Mouse (Mus musculus): Measurements from ENCODE around the gene Tcta. TPM values are rescaled to one million over a fixed set of nuclear protein-coding genes. Genes with fewer than 3 reads are reported as not detected.
"Not testable (repeated sequence)": the region's sequence is repeated elsewhere in the genome, so short reads cannot be mapped to it uniquely, and the experiment has no call there.

Gene Tcta
- total RNA-seq, 2 experiments from 2014 or later, result 30.0 to 35.6 TPM

DNA sequence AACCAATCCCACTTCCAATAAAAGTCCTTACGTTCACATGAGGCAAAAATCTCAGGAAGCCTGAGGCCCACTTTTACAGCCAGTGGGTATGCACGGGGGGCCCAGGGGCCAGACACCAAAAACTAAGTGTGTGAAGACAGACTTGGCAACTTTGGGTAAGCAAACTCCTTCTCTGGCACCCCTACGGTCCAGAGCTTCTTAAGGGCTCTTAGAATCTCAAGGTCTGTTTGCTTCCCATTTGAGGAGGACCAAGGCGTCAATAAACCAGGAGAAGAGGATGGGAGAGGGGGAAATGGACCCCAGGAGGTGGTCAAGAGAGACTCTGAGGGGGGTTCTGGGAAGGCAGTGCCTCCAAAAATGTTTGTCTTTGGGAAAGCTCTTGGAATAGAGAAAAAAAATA lies 32.5 kb downstream of the Tcta start:
- intact Hi-C loops (cut with DNase I), result no loop called here

GRCm38 (mm10) chr9:108272691-108273090 lies 33.3 kb downstream of the Tcta start:
- intact Hi-C loops (cut with DNase I), result no loop called here
- no peak for DNase-seq

More for the DNA sequence above, 32.5 kb downstream of the Tcta start:
- DNase-seq, result no peak

DNA sequence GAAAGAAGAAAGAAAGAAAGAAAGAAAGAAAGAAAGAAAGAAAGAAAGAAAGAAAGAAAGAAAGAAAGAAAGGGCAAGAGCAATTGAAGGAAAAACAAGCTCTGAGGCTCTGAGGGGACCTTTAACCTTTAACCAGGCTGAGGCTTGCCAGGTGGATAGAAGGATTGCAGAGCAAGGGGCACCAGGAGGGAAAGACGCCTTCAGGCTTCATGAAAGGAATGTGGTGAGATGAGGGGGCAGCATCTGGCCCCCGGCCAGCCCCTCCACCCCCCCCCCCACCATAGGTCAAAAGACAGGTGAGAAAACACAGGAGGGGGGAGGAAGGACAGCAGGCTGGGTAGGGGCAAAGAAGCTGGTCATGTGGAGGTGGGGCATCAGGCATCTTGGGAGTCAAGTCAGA lies 34.0 kb downstream of the Tcta start:
- intact Hi-C loops (cut with DNase I), result no loop called here
- DNase-seq, result no peak

GRCm38 (mm10) chr9:108268701-108269100 lies 37.3 kb downstream of the Tcta start:
- DNase-seq; intact Hi-C loops (cut with DNase I): not testable (repeated sequence)

DNA sequence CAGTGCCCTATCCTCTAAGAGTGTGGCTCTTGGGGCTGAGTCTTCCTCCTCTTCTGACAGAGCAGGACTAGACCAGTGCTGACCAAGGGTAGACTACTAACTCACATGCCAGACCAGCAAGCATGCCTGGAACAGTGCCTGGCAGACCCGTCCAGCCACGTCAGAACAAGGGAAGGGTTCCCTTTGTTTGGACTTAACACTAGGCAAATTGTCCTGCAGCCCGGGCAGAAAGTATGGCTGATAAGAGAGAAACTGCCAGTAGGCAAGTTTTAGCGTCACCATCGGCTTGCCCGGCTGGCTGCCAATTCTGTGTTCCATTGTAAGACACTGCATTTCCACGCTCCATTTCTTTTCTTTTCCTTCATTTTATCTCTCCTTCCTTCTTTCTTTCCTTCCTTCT lies 38.3 kb downstream of the Tcta start:
- no peak for DNase-seq
- intact Hi-C loops (cut with DNase I), result no loop called here

- intact Hi-C loops (cut with DNase I), result no loop called here
- no peak for DNase-seq
These were observed 39.6 kb downstream of the Tcta start for GRCm38 (mm10) chr9:108266261-108266935.

DNA sequence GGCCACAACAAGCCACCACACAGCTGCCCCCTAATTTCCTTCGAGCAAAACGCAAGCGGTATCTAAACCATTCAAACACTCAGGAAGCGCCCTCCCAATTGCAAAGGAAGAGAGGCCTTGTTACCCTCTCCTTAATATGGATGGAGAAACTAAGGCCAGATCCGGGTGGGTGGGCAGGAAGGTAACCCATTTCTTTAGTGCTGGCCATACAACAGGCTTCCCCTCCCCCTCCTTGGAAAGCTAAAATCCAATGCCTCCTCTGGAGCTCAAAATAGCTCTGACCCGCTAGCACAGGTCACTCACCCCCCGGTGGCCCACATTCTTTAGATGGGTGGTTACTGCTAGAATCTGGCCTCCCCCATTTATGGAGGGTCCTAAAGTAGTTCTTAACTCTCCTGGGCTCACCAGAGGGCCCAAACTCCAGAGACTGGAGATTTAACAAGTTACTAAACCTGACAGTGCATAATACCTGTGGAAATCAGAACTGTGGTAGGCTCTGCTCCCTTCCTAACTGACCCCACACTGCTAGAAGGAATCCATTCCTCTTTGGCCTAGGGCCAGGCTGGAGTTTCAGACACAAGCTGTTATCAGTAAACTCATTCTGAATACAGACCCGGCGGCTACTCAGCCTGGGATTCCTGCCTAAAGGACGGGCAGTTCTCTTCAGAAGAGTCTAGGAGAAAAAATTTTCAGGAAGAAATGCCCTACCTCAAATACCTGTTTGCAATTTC lies 41.6 kb downstream of the Tcta start:
- peak; percentile 41 for DNase-seq

DNA sequence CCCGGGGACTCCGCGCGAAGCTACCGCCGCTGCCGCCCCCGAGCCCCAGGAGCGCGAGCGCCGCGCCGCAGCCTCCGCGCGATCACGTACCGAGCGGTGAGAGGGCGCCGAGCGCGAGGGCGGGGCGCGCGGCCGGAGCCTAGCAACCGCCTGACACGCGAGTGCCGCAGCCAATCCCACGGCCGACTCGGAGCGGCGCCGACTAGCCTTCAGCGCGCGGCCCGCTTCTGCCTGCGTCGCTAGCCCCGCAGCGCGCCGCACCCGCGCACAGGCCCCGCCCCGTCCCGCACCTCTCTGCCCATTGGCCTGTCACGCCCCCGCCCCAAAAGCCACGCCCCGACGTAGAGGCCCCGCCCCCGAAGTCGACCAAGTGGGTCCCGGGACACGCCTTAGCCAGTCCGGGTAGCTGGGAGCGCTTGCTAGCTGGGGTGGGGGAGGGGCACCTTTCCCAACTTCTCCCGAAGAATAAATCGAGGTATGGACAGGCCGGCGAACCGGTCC lies 42.2 kb downstream of the Tcta start, which contains the start of gene Dag1:
Gene Dag1 (minus strand): TSS at position 269 of the 501 bp plus-strand sequence.
- peak; percentile 100 for DNase-seq
- intact Hi-C loops (cut with DNase I), result no loop called here

More for the DNA sequence above, 41.6 kb downstream of the Tcta start:
- intact Hi-C loops (cut with DNase I), result no loop called here

DNA sequence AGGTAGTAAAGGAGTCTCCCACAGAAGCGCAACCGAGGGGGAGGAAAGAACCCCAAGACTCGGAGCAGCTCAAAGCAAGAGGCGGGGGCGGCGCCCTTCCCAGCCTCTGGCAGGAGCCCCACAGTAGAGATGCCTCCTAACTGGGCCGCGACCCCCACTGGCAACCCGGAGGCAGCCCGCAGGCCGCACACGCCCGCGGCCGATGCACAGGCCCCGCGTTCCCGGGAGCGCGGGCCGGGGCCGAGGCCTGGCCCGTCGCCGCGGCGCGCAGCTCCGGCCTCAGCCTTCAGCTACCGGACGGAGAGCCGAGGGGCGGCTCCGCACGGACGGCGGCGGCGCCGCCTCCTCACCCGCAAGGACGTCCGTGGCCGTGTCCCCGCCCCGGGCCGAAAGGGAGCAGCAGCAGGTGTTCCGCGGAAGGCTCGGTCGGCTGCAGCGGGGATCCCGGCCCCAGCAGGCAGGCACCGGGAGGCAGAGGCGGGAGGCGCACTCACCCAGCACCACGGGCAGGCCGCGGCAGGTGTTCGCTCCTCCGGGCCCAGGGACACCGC lies 42.8 kb downstream of the Tcta start:
- DNase-seq, result peak; percentile 44
- intact Hi-C loops (cut with DNase I), result no loop called here

GRCm38 (mm10) chr9:108262494-108263049 lies 43.4 kb downstream of the Tcta start:
- intact Hi-C loops (cut with DNase I), result no loop called here
- no peak for DNase-seq

- DNase-seq, result no peak
- intact Hi-C loops (cut with DNase I), result no loop called here
These were observed 44.1 kb downstream of the Tcta start for GRCm38 (mm10) chr9:108261865-108262264.

DNA sequence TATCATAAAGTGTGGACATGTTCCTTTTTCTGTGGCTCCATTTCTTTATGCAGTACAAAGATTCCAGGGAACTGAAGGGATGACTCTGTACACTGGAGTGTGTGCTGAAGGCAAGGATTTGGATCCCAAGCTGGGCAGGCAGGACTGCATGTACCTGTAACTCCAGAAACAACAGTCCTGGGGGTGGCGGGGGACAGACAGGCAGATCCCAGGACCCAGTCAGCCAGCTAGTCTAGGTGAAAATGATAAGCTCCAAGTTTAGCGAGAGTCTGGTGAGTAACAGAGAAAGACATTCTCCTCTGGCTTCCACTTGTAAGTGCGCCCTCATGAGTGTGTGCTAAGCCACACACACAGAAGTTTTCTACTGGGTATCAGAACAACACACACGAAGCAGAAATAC lies 45.4 kb downstream of the Tcta start:
- no peak for DNase-seq
- intact Hi-C loops (cut with DNase I), result no loop called here

Other genes starting within 250 kb of the Tcta start
- not detected for gene Mst1, start 225.7 kb downstream of the Tcta start, total RNA-seq (2021)
- gene Rnf123, start 222.8 kb downstream of the Tcta start, total RNA-seq (2021), result 10 to 100 TPM; 92.5 to 93.8 TPM
- gene Apeh, start 211.6 kb downstream of the Tcta start, total RNA-seq (2021), result 10 to 100 TPM; 46.1 to 50.1 TPM
- gene Bsn, start 115.8 kb downstream of the Tcta start, total RNA-seq (2021), result 10 to 100 TPM; 70.4 to 74.5 TPM
- 100 to 1,000 TPM; 121 to 127 TPM for gene Dag1, start 42.2 kb downstream of the Tcta start, total RNA-seq (2021)
- 100 to 1,000 TPM; 101 to 118 TPM for gene Nicn1, start 15.7 kb downstream of the Tcta start, total RNA-seq (2021)
- 10 to 100 TPM; 25.0 to 26.7 TPM for gene Amt, start 9.3 kb downstream of the Tcta start, total RNA-seq (2021)
- 100 to 1,000 TPM; 191 to 205 TPM for gene Rhoa, start within 50 bp of the Tcta start, total RNA-seq (2021)
- 100 to 1,000 TPM; 113 to 116 TPM for gene Gpx1, start 32.7 kb upstream of the Tcta start, total RNA-seq (2021)
- gene Usp4, start 41.7 kb upstream of the Tcta start, total RNA-seq (2021), result 100 to 1,000 TPM; 142 to 150 TPM
- gene 1700102P08Rik, start 86.6 kb upstream of the Tcta start, total RNA-seq (2021), result 1 to 10 TPM; 3.6 to 4.9 TPM
- under 1 TPM in 1 of 2 experiments, not detected in 1; 0.42 TPM for gene Ccdc36, start 122.3 kb upstream of the Tcta start, total RNA-seq (2021)
- gene BC048562, start 130.3 kb upstream of the Tcta start, total RNA-seq (2021), result not detected
- 10 to 100 TPM; 44.3 to 45.7 TPM for gene Ccdc71, start 154.4 kb upstream of the Tcta start, total RNA-seq (2021)
- 10 to 100 TPM; 32.7 to 37.9 TPM for gene Klhdc8b, start 155.4 kb upstream of the Tcta start, total RNA-seq (2021)
- 10 to 100 TPM; 29.2 to 29.9 TPM for gene Lamb2, start 173.6 kb upstream of the Tcta start, total RNA-seq (2021)
- gene Usp19, start 184.4 kb upstream of the Tcta start, total RNA-seq (2021), result 100 to 1,000 TPM; 111 to 124 TPM
- 100 to 1,000 TPM in 1 of 2 experiments, 10 to 100 TPM in 1; 98.2 to 112 TPM for gene Qars, start 201.5 kb upstream of the Tcta start, total RNA-seq (2021)
- 100 to 1,000 TPM; 145 to 149 TPM for gene Qrich1, start 210.6 kb upstream of the Tcta start, total RNA-seq (2021)

All from left cerebral cortex, postnatal 4 days (tissue).